Mouse (Mus musculus): Measurements from ENCODE around the gene Pik3r2.

- TF ChIP-seq CTCF (IDR thresholded peaks at IDR 0.05; ENCODE audit: control insufficient read depth, insufficient read depth, insufficient read length), result no peak
- no peak for TF ChIP-seq USF1 (IDR thresholded peaks at IDR 0.05; ENCODE audit: low read depth)
- TF ChIP-seq MYOD1 (IDR thresholded peaks at IDR 0.05; ENCODE audit: control insufficient read depth, insufficient read length, low read depth), result no peak
- no peak for TF ChIP-seq CEBPB (IDR thresholded peaks at IDR 0.05; ENCODE audit: low read depth)
- TF ChIP-seq MAX (IDR thresholded peaks at IDR 0.05), result no peak
Measured at GRCm38 (mm10) chr8:70810962-70811680, 34.6 kb upstream of the Pik3r2 start.
